ENCODE assay signal across 9 mouse cellular contexts in the genomic region with DNA sequence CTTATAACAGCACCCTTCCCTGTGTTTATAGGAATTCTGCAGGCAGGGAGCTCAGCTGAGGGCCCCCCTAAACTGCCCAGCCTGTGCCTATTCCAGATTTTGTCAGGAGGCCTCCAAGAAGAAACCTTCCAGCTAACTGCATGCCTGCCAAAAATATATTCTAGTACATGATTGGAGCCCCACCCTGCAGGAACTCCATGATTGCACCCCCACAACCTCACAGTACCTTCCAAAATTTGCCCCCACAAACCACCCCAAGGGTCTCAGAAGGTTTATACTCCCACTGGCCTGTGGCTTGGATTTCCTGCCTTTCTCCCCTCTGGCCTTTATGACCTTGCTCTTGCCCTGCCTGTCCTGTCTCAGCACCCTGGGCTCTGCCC. TPM values are rescaled to one million over a fixed set of nuclear protein-coding genes. Genes with fewer than 3 reads are reported as not detected.
A peak's percentile ranks its signal among the peaks of the same experiment; 100 is the strongest.
DNase-seq lines count a peak whose midpoint lies in the region; ATAC-seq and TF ChIP-seq lines count a peak whose summit lies in the region.
"Had no signal": no experiment of that assay in that cellular context is flagged by ENCODE, and none has a peak within 500 bp of the region (broad histone marks: within the 10 kb centered on the region; RNA-seq: fewer than 3 reads in every experiment).

No protein-coding gene starts in this region.

- peak overlapping the region; percentile 92 for H3K27ac ChIP-seq in heart, embryonic 10.5 days
- H3K27ac ChIP-seq in embryonic facial prominence, embryonic 10.5 days (replicated peaks): peak overlapping the region; percentile 82
- peak overlapping the region; percentile 96 for H3K27ac ChIP-seq in heart, embryonic 15.5 days
- H3K27ac ChIP-seq in liver, postnatal 0 days (ENCODE audit: low read depth): 0 out of 2 replicates have a peak overlapping the region, but pooled peaks have one; percentile 39

- TF ChIP-seq CTCF in liver, postnatal 0 days (IDR thresholded peaks at IDR 0.05; ENCODE audit: low read depth): no peak

- peaks cover 11% of the 10 kb centered on the region for H3K27me3 ChIP-seq in heart, embryonic 10.5 days (ENCODE audit: insufficient read depth, poor library complexity, severe bottlenecking)
- peaks cover 31% of the 10 kb centered on the region for H3K27me3 ChIP-seq in embryonic facial prominence, embryonic 10.5 days (replicated peaks; ENCODE audit: low read depth, poor library complexity, severe bottlenecking)
- no peaks in the 10 kb centered on the region for H3K27me3 ChIP-seq in heart, embryonic 15.5 days
- H3K27me3 ChIP-seq in liver, postnatal 0 days (ENCODE audit: insufficient read depth, low read length): peaks cover 10% of the 10 kb centered on the region

- no peak overlapping the region for H3K4me3 ChIP-seq in heart, embryonic 10.5 days
- H3K4me3 ChIP-seq in embryonic facial prominence, embryonic 10.5 days: no peak overlapping the region
- H3K4me3 ChIP-seq in heart, embryonic 15.5 days: no peak overlapping the region
- H3K4me3 ChIP-seq in liver, postnatal 0 days (ENCODE audit: low read depth, low read length): no peak overlapping the region

- no peak for TF ChIP-seq EP300 in liver, postnatal 0 days (IDR thresholded peaks at IDR 0.05; ENCODE audit: low read depth)

- no peak overlapping the region; the same call in 1 of the 2 replicates for H3K4me2 ChIP-seq in heart, embryonic 15.5 days
- H3K4me2 ChIP-seq in liver, postnatal 0 days (ENCODE audit: low read depth, low read length): no peak overlapping the region

- H3K4me1 ChIP-seq in heart, embryonic 10.5 days: peaks cover 74% of the 10 kb centered on the region
- peaks cover 72% of the 10 kb centered on the region for H3K4me1 ChIP-seq in embryonic facial prominence, embryonic 10.5 days
- peaks cover 66% of the 10 kb centered on the region for H3K4me1 ChIP-seq in heart, embryonic 15.5 days (replicated peaks)
- H3K4me1 ChIP-seq in liver, postnatal 0 days (ENCODE audit: insufficient read depth): peaks cover 14% of the 10 kb centered on the region; the same call in 1 of the 2 replicates

- no peaks in the 10 kb centered on the region for H3K9me3 ChIP-seq in heart, embryonic 10.5 days
- no peaks in the 10 kb centered on the region for H3K9me3 ChIP-seq in embryonic facial prominence, embryonic 10.5 days
- H3K9me3 ChIP-seq in heart, embryonic 15.5 days (replicated peaks): no peaks in the 10 kb centered on the region
- no peaks in the 10 kb centered on the region for H3K9me3 ChIP-seq in liver, postnatal 0 days (ENCODE audit: low read length)

- no peaks in the 10 kb centered on the region for H3K36me3 ChIP-seq in heart, embryonic 10.5 days
- no peaks in the 10 kb centered on the region for H3K36me3 ChIP-seq in embryonic facial prominence, embryonic 10.5 days (replicated peaks)
- H3K36me3 ChIP-seq in heart, embryonic 15.5 days: no peaks in the 10 kb centered on the region
- no peaks in the 10 kb centered on the region for H3K36me3 ChIP-seq in liver, postnatal 0 days (replicated peaks; ENCODE audit: insufficient read depth, low read length)

- no peak for DNase-seq in heart, embryonic 10.5 days (ENCODE audit: low spot score)
- DNase-seq in heart, postnatal 4 days: no peak
- no peak for DNase-seq in embryonic facial prominence, embryonic 10.5 days (ENCODE audit: low spot score)
- no peak for DNase-seq in liver, postnatal 0 days
- no peak for DNase-seq in right cerebral cortex, postnatal 36 days (ENCODE audit: low spot score in 2 of 2)
- DNase-seq in cerebellum, adult 11-12 months: no peak
- DNase-seq in ovary, postnatal 14 days (ENCODE audit: low spot score): no peak
- DNase-seq: kidney, postnatal 14 days had no signal

- H3K9ac ChIP-seq in heart, embryonic 15.5 days: no peak overlapping the region; the same call in 1 of the 2 replicates
- H3K9ac ChIP-seq in liver, postnatal 0 days (replicated peaks): no peak overlapping the region

- no peak for ATAC-seq in heart, embryonic 15.5 days (replicated peaks; ENCODE audit: insufficient number of reproducible peaks, insufficient read depth, low FRiP score, low read depth)
- ATAC-seq in liver, postnatal 0 days: no peak

RNA-seq across cellular contexts. Expression of gene Atp23, which starts 30.6 kb away (rescaled TPM):
- polyA plus RNA-seq in heart, embryonic 10.5 days (2016; fragmentation: Nextera tagmentation; extraction: Ambion mirVana): 10.8 and 15.4 TPM in 2 replicates
- 1 to 10 TPM; 3.7 to 3.9 TPM for total RNA-seq in heart, postnatal 4 days (2021)
- polyA plus RNA-seq in embryonic facial prominence, embryonic 10.5 days (2016; fragmentation: Nextera tagmentation; extraction: Ambion mirVana): 20.0 and 22.6 TPM in 2 replicates
- 9.1 and 9.8 TPM in 2 replicates for polyA plus RNA-seq in heart, embryonic 15.5 days (2015; fragmentation: Nextera tagmentation; extraction: Ambion mirVana)
- 5.8 and 7.1 TPM in 2 replicates for polyA plus RNA-seq in liver, postnatal 0 days (2015; fragmentation: Nextera tagmentation; extraction: Ambion mirVana)

RNA-seq across cellular contexts. Expression of gene Ctdsp2, which starts 46.8 kb away (rescaled TPM):
- 37.8 and 46.2 TPM in 2 replicates for polyA plus RNA-seq in heart, embryonic 10.5 days (2016; fragmentation: Nextera tagmentation; extraction: Ambion mirVana)
- 100 to 1,000 TPM; 132 to 136 TPM for total RNA-seq in heart, postnatal 4 days (2021)
- polyA plus RNA-seq in embryonic facial prominence, embryonic 10.5 days (2016; fragmentation: Nextera tagmentation; extraction: Ambion mirVana): 46.2 and 49.3 TPM in 2 replicates
- polyA plus RNA-seq in heart, embryonic 15.5 days (2015; fragmentation: Nextera tagmentation; extraction: Ambion mirVana): 35.0 and 47.8 TPM in 2 replicates
- 10.7 and 11.4 TPM in 2 replicates for polyA plus RNA-seq in liver, postnatal 0 days (2015; fragmentation: Nextera tagmentation; extraction: Ambion mirVana)

Comparison
In these comparisons a context has a peak if more than half of its experiments do, and no peak if none do; other contexts are left out.
1. H3K27ac ChIP-seq: peak in every context shown above with its lines; median percentile 96 in heart, embryonic 15.5 days; 92 in heart, embryonic 10.5 days; 82 in embryonic facial prominence, embryonic 10.5 days; 39 in liver, postnatal 0 days.